Mouse (Mus musculus): ENCODE measurements around the gene Fam19a5.

GRCm38 (mm10) chr15:87590975-87591374 is 46.9 kb downstream of the Fam19a5 start:
- TF ChIP-seq CTCF (IDR thresholded peaks at IDR 0.05; ENCODE audit: low read depth) (no peak), EP300 (optimal IDR thresholded peaks at IDR 0.05) (no peak)
